Mouse (Mus musculus): ENCODE results near the gene Rnd2. TPM values are rescaled to one million over a fixed set of nuclear protein-coding genes. Genes with fewer than 3 reads are reported as not detected.

Gene Rnd2
- total RNA-seq, 2 experiments from 2014 or later, result 5.9 to 6.7 TPM

DNA sequence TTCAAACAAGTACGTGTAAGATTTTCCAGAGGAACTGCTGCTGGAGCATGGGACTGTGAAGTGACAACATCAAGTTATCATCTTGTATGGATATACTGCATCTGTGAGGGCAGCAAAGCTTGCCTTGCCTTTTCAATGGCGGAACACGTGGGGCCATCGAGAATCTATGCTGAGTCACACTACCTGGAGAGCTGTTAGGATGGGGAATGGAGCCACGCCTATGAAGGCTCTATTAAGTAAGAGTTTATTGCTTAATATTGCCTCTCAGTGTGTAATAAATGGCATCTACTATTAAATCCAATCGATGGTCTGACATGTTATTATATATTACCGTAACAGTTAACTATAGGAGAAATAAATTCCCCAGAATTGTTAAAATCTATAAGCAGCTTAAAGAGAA is 42.3 kb downstream of the Rnd2 start:
- intact Hi-C loops (cut with DNase I), result no loop called here
- DNase-seq, result no peak

DNA sequence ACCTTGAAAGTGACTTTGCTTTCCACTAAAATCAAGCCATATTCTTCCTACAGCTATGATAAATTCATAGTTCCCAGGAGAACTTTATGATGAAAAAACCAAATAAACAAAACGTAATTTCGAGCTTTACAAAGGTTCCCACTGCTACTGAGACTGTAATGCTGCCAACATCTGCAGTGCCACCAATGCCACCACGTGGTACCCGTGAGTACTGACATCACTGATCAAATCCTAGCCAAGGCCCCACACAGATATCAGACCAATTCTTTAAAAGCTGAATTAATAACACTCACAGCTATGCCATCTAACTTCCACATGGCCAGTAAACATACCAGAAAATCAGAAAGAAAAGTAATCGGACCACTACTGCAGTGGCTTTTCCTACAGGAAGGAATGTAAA is 54.1 kb downstream of the Rnd2 start:
- intact Hi-C loops (cut with DNase I), result no loop called here
- no peak for DNase-seq

DNA sequence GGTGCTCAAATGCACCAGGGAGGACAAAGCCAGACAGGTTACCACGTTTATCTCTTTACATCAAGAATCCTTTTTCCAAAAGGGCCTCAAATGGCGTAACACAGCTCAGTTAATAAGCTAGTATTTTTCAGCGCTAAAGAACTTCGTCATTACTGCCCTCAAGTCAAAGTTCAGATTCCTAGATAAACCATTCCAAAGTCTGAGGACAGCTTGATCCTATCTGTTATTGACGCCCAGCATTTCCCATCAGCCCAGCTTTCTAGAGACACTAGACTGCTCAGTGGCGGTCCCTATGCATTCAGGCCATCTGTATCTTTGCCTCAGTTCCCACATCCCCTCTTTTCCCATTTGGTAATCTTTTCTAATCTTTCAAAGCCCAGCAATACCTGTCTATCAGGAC is 54.6 kb downstream of the Rnd2 start:
- intact Hi-C loops (cut with DNase I), result no loop called here

More for the DNA sequence above, 54.6 kb downstream of the Rnd2 start:
- DNase-seq, result no peak

Small RNAs within 50 kb of the gene (microRNA-seq; reads per million reads assigned to microRNA genes)
- 0.12 to 5.1 reads per million in 2 experiments for gene Mir6929

Other genes starting within 250 kb of the Rnd2 start
- 10 to 100 TPM; 24.0 to 27.5 TPM for gene Ezh1, start 238.5 kb upstream of the Rnd2 start, total RNA-seq (2021)
- gene Ramp2, start 219.0 kb upstream of the Rnd2 start, total RNA-seq (2021), result 100 to 1,000 TPM; 149 to 167 TPM
- gene Vps25, start 211.3 kb upstream of the Rnd2 start, total RNA-seq (2021), result 10 to 100 TPM; 76.4 to 81.0 TPM
- 10 to 100 TPM in 1 of 2 experiments, 1 to 10 TPM in 1; 7.0 to 11.7 TPM for gene Wnk4, start 204.4 kb upstream of the Rnd2 start, total RNA-seq (2021)
- under 1 TPM; 0.24 to 0.39 TPM for gene Cntd1, start 186.0 kb upstream of the Rnd2 start, total RNA-seq (2021)
- 10 to 100 TPM; 84.0 to 89.7 TPM for gene Coa3, start 185.9 kb upstream of the Rnd2 start, total RNA-seq (2021)
- gene Becn1, start 162.7 kb upstream of the Rnd2 start, total RNA-seq (2021), result 10 to 100 TPM; 90.0 to 96.3 TPM
- 10 to 100 TPM; 80.9 to 96.0 TPM for gene Psme3, start 148.8 kb upstream of the Rnd2 start, total RNA-seq (2021)
- 1 to 10 TPM; 3.1 to 3.2 TPM for gene Aoc2, start 139.9 kb upstream of the Rnd2 start, total RNA-seq (2021)
- 10 to 100 TPM; 36.9 to 42.0 TPM for gene Aoc3, start 134.4 kb upstream of the Rnd2 start, total RNA-seq (2021)
- not detected for gene G6pc, start 97.4 kb upstream of the Rnd2 start, total RNA-seq (2021)
- 10 to 100 TPM; 14.2 to 21.3 TPM for gene Aarsd1, start 47.4 kb upstream of the Rnd2 start, total RNA-seq (2021)
- 10 to 100 TPM in 1 of 2 experiments, 1 to 10 TPM in 1; 3.2 to 11.2 TPM for gene Gm27029, start 40.2 kb upstream of the Rnd2 start, total RNA-seq (2021)
- 10 to 100 TPM; 10.8 to 11.1 TPM for gene Rundc1, start 39.9 kb upstream of the Rnd2 start, total RNA-seq (2021)
- 10 to 100 TPM; 60.2 to 61.2 TPM for gene Ptges3l, start 39.7 kb upstream of the Rnd2 start, total RNA-seq (2021)
- gene Rpl27, start 22.7 kb upstream of the Rnd2 start, total RNA-seq (2021), result 10 to 100 TPM; 49.7 to 52.9 TPM
- 10 to 100 TPM; 12.2 TPM for gene Ifi35, start 16.6 kb upstream of the Rnd2 start, total RNA-seq (2021)
- gene Vat1, start 1.2 kb downstream of the Rnd2 start, total RNA-seq (2021), result 10 to 100 TPM; 31.8 to 33.0 TPM
- 1 to 10 TPM; 1.2 to 1.7 TPM for gene Brca1, start 87.0 kb downstream of the Rnd2 start, total RNA-seq (2021)
- gene Nbr1, start 87.2 kb downstream of the Rnd2 start, total RNA-seq (2021), result 100 to 1,000 TPM in 1 of 2 experiments, 10 to 100 TPM in 1; 98.4 to 103 TPM
- gene Tmem106a, start 117.2 kb downstream of the Rnd2 start, total RNA-seq (2021), result 1 to 10 TPM; 3.0 to 3.2 TPM
- gene Gm11634, start 134.3 kb downstream of the Rnd2 start, total RNA-seq (2021), result not detected
- 10 to 100 TPM; 32.1 to 35.6 TPM for gene Rdm1, start 162.2 kb downstream of the Rnd2 start, total RNA-seq (2021)
- gene Arl4d, start 200.5 kb downstream of the Rnd2 start, total RNA-seq (2021), result 10 to 100 TPM; 28.6 to 29.6 TPM

All from heart, postnatal 14 days (tissue).